Mouse (Mus musculus) kidney, postnatal 0 days (tissue): ENCODE measurements around the gene Med7. TPM values are rescaled to one million over a fixed set of nuclear protein-coding genes. Genes with fewer than 3 reads are reported as not detected.
A peak's percentile ranks its signal among the peaks of the same experiment; 100 is the strongest.

Experiments
- ATAC-seq: fragments of 200-750 bp; cut with Nextera tagmentation; replicated peaks from 2 replicates; pipeline ENCODE4 v1.8.0; 2017; ENCODE audit warnings: low read depth, moderate number of reproducible peaks, moderate TSS enrichment, moderate library complexity; ENCODE audit not compliant: low FRiP score
- DNase-seq: peaks from one replicate; pipeline ENCODE4 v3.0.0-alpha.2; 2016; ENCODE audit warnings: low spot score
- H3K27ac ChIP-seq: fragments of 300-500 bp; sonication (generic); 2 replicates; pipeline ENCODE4 v1.5.1; 2014; ENCODE audit warnings: mild to moderate bottlenecking
- H3K27me3 ChIP-seq: fragments of 300-500 bp; sonication (generic); 2 replicates; pipeline ENCODE4 v1.6.1; 2014; ENCODE audit warnings: low read length, mixed read lengths; ENCODE audit not compliant: insufficient read depth
- H3K36me3 ChIP-seq: fragments of 300-500 bp; sonication (generic); 2 replicates; pipeline ENCODE4 v1.6.1; 2014; ENCODE audit warnings: low read length, mixed read lengths; ENCODE audit not compliant: insufficient read depth
- H3K4me1 ChIP-seq: fragments of 300-500 bp; sonication (generic); replicated peaks from 2 replicates; pipeline ENCODE4 v1.6.1; 2014; ENCODE audit warnings: antibody characterized with exemption, low read length, mixed read lengths; ENCODE audit not compliant: insufficient read depth
- H3K4me2 ChIP-seq: fragments of 300-500 bp; sonication (generic); 2 replicates; pipeline ENCODE4 v1.6.1; 2014; ENCODE audit warnings: mild to moderate bottlenecking, low read length, moderate library complexity, mixed read lengths
- H3K4me3 ChIP-seq: fragments of 300-500 bp; sonication (generic); replicated peaks from 2 replicates; pipeline ENCODE4 v1.5.1; 2014; ENCODE audit warnings: low read depth, low read length
- H3K9ac ChIP-seq: fragments of 300-500 bp; sonication (generic); 2 replicates; pipeline ENCODE4 v1.6.1; 2014; ENCODE audit warnings: low read depth, low read length
- H3K9me3 ChIP-seq: fragments of 300-500 bp; sonication (generic); replicated peaks from 2 replicates; pipeline ENCODE4 v1.6.1; 2016; ENCODE audit warnings: low read length, inconsistent platforms, mixed read lengths
- CTCF ChIP-seq: IDR thresholded peaks from 2 replicates; pipeline ENCODE4 v1.5.1; 2016; ENCODE audit warnings: antibody characterized with exemption, low read depth, mild to moderate bottlenecking, moderate library complexity
- WGBS: fragments of 180-500 bp; shearing (Covaris S2); extraction: QIAGEN DNeasy Blood & Tissue Kit; methylation state at CpG from one replicate; pipeline ENCODE4 v1.1.7; 2014; 5-methylcytosine and 5-hydroxymethylcytosine counted together
- polyA plus RNA-seq: library from polyadenylated mRNA; unstranded; fragments of >200 nt; fragmentation: Nextera tagmentation; extraction: Ambion mirVana; gene quantifications from 2 replicates; pipeline ENCODE4 v1.2.1, GENCODE M21; 2015

The Med7 gene
- polyA plus RNA-seq, 1 experiment from 2014 or later, result 80.5 TPM

DNA sequence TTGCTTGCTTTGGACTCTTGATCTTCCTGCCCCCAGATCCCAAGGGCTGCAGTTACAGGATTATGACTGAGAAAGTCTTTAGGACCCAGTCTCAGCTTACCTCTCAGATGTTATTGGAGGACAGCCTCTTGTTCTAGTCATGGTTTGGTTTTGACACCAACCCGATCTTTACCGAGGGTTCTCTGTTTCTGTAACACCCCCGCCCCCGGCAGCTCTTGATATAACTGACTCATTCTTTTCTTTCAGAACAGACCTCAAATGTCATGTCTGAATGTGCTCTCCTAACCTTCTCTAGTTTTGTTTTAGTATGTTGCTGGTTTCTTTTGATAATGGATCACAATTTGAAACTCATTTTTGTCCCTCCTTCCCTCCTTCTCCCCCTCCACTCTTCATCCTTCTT is 37.5 kb downstream of the Med7 start:
- no peak for TF ChIP-seq CTCF
- Histone ChIP-seq H3K36me3 (no peaks in the 10 kb centered on the region), H3K27ac (no peak overlapping the region), H3K9me3 (no peaks in the 10 kb centered on the region), H3K4me2 (no peak overlapping the region), H3K9ac (no peak overlapping the region), H3K4me3 (no peak overlapping the region), H3K4me1 (no peaks in the 10 kb centered on the region), H3K27me3 (no peaks in the 10 kb centered on the region)
- DNase-seq (no peak), ATAC-seq (no peak)
- 82% methylated on average over 4 of the region's 4 CpGs for WGBS

DNA sequence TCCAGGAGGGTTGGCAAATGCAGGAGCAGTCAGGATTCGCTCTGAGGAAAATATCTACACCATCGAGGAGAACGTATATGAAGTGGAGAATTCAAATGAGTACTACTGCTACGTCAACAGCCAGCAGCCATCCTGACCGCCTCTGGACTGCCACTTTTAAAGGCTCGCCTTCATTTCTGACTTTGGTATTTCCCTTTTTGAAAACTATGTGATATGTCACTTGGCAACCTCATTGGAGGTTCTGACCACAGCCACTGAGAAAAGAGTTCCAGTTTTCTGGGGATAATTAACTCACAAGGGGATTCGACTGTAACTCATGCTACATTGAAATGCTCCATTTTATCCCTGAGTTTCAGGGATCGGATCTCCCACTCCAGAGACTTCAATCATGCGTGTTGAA is 42.6 kb downstream of the Med7 start:
- Histone ChIP-seq H3K9me3 (no peaks in the 10 kb centered on the region), H3K4me1 (no peaks in the 10 kb centered on the region), H3K27ac (no peak overlapping the region), H3K27me3 (no peaks in the 10 kb centered on the region), H3K4me2 (no peak overlapping the region), H3K36me3 (no peaks in the 10 kb centered on the region), H3K9ac (no peak overlapping the region), H3K4me3 (no peak overlapping the region)
- no peak for TF ChIP-seq CTCF
- 84% methylated on average over 9 of the region's 9 CpGs for WGBS
- DNase-seq, result no peak
- ATAC-seq, result no peak

DNA sequence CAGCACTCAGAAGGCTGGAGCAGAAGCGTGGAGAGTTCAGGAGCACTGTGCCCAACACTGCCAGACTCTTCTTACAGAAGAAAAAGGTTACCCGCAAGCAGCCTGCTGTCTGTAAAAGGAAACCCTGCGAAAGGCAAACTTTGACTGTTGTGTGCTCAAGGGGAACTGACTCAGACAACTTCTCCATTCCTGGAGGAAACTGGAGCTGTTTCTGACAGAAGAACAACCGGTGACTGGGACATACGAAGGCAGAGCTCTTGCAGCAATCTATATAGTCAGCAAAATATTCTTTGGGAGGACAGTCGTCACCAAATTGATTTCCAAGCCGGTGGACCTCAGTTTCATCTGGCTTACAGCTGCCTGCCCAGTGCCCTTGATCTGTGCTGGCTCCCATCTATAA is 43.8 kb downstream of the Med7 start:
- no peak for DNase-seq

DNA sequence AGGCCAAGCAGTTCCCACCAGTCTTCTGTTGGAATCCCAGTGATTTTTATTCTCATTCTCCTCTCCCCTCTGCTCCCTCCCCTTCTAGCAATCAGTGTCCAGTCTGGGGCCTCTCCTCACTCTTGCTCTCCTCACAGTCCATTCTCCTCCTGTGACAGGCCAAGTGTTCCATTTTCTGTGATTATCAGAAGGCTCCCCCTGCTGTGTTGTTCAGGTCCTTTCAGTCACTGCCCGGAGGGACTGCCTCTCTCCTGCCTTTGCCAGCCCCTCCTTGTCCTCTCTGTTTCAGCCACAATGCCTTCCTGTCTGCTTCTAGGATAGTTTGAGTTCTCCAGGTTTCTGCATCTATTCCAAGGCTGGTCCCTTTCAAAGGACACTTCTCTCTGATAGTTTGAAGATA is 51.5 kb downstream of the Med7 start:
- H3K27me3 ChIP-seq, result no peaks in the 10 kb centered on the region
- peak; percentile 39; the same call in 1 of the 2 replicates for TF ChIP-seq CTCF
- no peak overlapping the region for H3K4me3 ChIP-seq
- ATAC-seq, result no peak
- no peak for DNase-seq
- H3K4me2 ChIP-seq, result no peak overlapping the region
- H3K36me3 ChIP-seq, result no peaks in the 10 kb centered on the region
- 13% methylated on average over 1 of the region's 1 CpGs for WGBS
- H3K9ac ChIP-seq, result no peak overlapping the region
- H3K27ac ChIP-seq, result no peak overlapping the region
- H3K9me3 ChIP-seq, result no peaks in the 10 kb centered on the region
- H3K4me1 ChIP-seq, result no peaks in the 10 kb centered on the region

More for the DNA sequence above, 43.8 kb downstream of the Med7 start:
- whole genome bisulfite sequencing, result 58% methylated on average over 7 of the region's 7 CpGs
- Histone ChIP-seq H3K4me3 (no peak overlapping the region), H3K9ac (no peak overlapping the region), H3K27ac (no peak overlapping the region), H3K4me2 (no peak overlapping the region), H3K9me3 (no peaks in the 10 kb centered on the region), H3K4me1 (no peaks in the 10 kb centered on the region), H3K36me3 (no peaks in the 10 kb centered on the region), H3K27me3 (no peaks in the 10 kb centered on the region)
- no peak for TF ChIP-seq CTCF
- ATAC-seq, result no peak

GRCm38 (mm10) chr11:46488650-46489049 is 51.9 kb downstream of the Med7 start:
- DNase-seq (no peak), ATAC-seq (no peak)
- no peak for TF ChIP-seq CTCF
- no peaks in the 10 kb centered on the region for H3K27me3 ChIP-seq
- no peak overlapping the region for H3K4me2 ChIP-seq
- no peak overlapping the region for H3K9ac ChIP-seq
- 76% methylated on average over 2 of the region's 2 CpGs for WGBS
- no peaks in the 10 kb centered on the region for H3K4me1 ChIP-seq
- H3K27ac ChIP-seq, result no peak overlapping the region
- no peaks in the 10 kb centered on the region for H3K9me3 ChIP-seq
- H3K36me3 ChIP-seq, result no peaks in the 10 kb centered on the region
- H3K4me3 ChIP-seq, result no peak overlapping the region

Other genes starting within 250 kb of the Med7 start
- 0.11 TPM in 2 replicates for gene Fndc9, start 201.4 kb upstream of the Med7 start, polyA plus RNA-seq
- gene Cyfip2, start 124.1 kb upstream of the Med7 start, polyA plus RNA-seq, result 17.4 and 19.2 TPM in 2 replicates
- gene Itk, start 47.4 kb upstream of the Med7 start, polyA plus RNA-seq, result 0.04 and 0.05 TPM in 2 replicates
- not detected in 2 replicates for gene Fam71b, start 40.4 kb upstream of the Med7 start, polyA plus RNA-seq
- 0.06 and 0.11 TPM in 2 replicates for gene Havcr2, start 18.0 kb downstream of the Med7 start, polyA plus RNA-seq
- gene Gm12169, start 87.3 kb downstream of the Med7 start, polyA plus RNA-seq, result not detected in 2 replicates
- not detected in 2 replicates for gene BC053393, start 134.6 kb downstream of the Med7 start, polyA plus RNA-seq
- 0.07 and 0.54 TPM in 2 replicates for gene Dppa1, start 192.3 kb downstream of the Med7 start, polyA plus RNA-seq